Mouse (Mus musculus) telencephalon, adult 2 months (tissue): ENCODE measurements at regions not wholly inside any gene's neighbourhood (a gene's known extent, or its start where the extent isn't known, plus 50 kb on each side); places are given as distances from the start of the nearest gene placed in this dataset.
"Not testable (repeated sequence)": the region's sequence is repeated elsewhere in the genome, so short reads cannot be mapped to it uniquely, and the experiment has no call there.

ENCODE experiments used
- DNase-seq: peaks from one replicate; pipeline ENCODE4 v3.0.0-alpha.2; 2011; ENCODE audit warnings: low read depth, low spot score

GRCm38 (mm10) chr4:89753484-89753883 is 74.2 kb downstream of the Dmrta1 start:
- no peak for DNase-seq

GRCm38 (mm10) chr4:89776269-89776668 is 97.0 kb downstream of the Dmrta1 start:
- DNase-seq: peak; percentile 10

GRCm38 (mm10) chr4:89781487-89781886 is 102.3 kb downstream of the Dmrta1 start:
- DNase-seq: no peak

GRCm38 (mm10) chr4:89816823-89817222 is 137.6 kb downstream of the Dmrta1 start:
- DNase-seq: peak; percentile 17

GRCm38 (mm10) chr4:89834552-89835206 is 155.4 kb downstream of the Dmrta1 start:
- peak; percentile 10 for DNase-seq

- DNase-seq: not testable (repeated sequence)
These were observed 196.3 kb downstream of the Dmrta1 start for GRCm38 (mm10) chr4:89875375-89876055.

- DNase-seq: not testable (repeated sequence)
These were observed 196.9 kb downstream of the Dmrta1 start for GRCm38 (mm10) chr4:89876131-89876530.

- peak; percentile 16 for DNase-seq
These were observed 201.8 kb downstream of the Dmrta1 start for GRCm38 (mm10) chr4:89881083-89881482.

- DNase-seq: no peak
These were observed 230.4 kb downstream of the Dmrta1 start for GRCm38 (mm10) chr4:89909622-89910021.

- no peak for DNase-seq
These were observed 258.4 kb downstream of the Dmrta1 start for GRCm38 (mm10) chr4:89937673-89938072.

- no peak for DNase-seq
These were observed 262.1 kb downstream of the Dmrta1 start for GRCm38 (mm10) chr4:89941308-89941707.

GRCm38 (mm10) chr4:89976146-89976545 is 242.5 kb upstream of the Zfp352 start:
- peak; percentile 31 for DNase-seq

- no peak for DNase-seq
These were observed 215.2 kb upstream of the Zfp352 start for GRCm38 (mm10) chr4:90003413-90003812.

GRCm38 (mm10) chr4:90003898-90004297 is 214.7 kb upstream of the Zfp352 start:
- peak; percentile 27 for DNase-seq

GRCm38 (mm10) chr4:90012723-90013122 is 205.9 kb upstream of the Zfp352 start:
- DNase-seq: no peak

GRCm38 (mm10) chr4:90014203-90014602 is 204.4 kb upstream of the Zfp352 start:
- DNase-seq: peak; percentile 21
